21 mouse cellular contexts compared by ENCODE assay signal in the genomic region with DNA sequence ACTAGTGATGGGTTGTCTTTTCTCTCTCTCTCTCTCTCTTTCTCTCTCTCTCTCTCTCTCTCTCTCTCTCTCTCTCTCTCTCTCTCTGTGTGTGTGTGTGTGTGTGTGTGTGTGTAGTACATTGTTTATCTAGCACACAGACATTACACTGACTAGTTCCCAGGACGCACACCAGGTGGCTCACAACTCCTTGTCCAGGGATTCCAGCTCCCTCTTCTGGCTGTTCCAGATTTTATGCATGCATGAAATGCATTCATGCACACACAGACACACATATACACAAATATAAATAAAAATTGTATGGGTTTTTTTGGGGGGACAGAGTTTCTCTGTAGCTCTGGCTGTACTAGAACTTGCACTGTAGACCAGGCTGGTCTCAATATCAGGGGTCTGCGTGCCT. TPM values are rescaled to one million over a fixed set of nuclear protein-coding genes. Genes with fewer than 3 reads are reported as not detected.
DNase-seq lines count a peak whose midpoint lies in the region; ATAC-seq and TF ChIP-seq lines count a peak whose summit lies in the region.
"Had no signal": no experiment of that assay in that cellular context is flagged by ENCODE, and none has a peak within 500 bp of the region (broad histone marks: within the 10 kb centered on the region; RNA-seq: fewer than 3 reads in every experiment).

No protein-coding gene starts in this region.

- no peak overlapping the region for H3K9ac ChIP-seq in intestine, postnatal 0 days (ENCODE audit: low read depth, low read length)
- H3K9ac ChIP-seq in intestine, embryonic 15.5 days = no peak overlapping the region
- H3K9ac ChIP-seq in liver, postnatal 0 days (replicated peaks) = no peak overlapping the region
- H3K9ac ChIP-seq in stomach, postnatal 0 days (ENCODE audit: low read length) = no peak overlapping the region
- H3K9ac ChIP-seq: heart, embryonic 15.5 days; limb, embryonic 15.5 days; midbrain, embryonic 13.5 days; neural tube, embryonic 15.5 days had no signal

- DNase-seq in liver, postnatal 0 days = no peak
- DNase-seq in liver (no peak), ES-CJ7 (ENCODE audit: low read depth, low spot score) (peak; percentile 43)
- no peak for DNase-seq in stomach, postnatal 0 days (ENCODE audit: low spot score)
- no peak for DNase-seq in spleen, adult 12 weeks (ENCODE audit: low spot score)
- DNase-seq: cerebellum, adult 18-20 months; gastrocnemius, postnatal 14 days; heart, adult 18-20 months; heart, postnatal 4 days; kidney, adult 8-10 months; kidney, postnatal 36 days; spleen, adult 18-20 months; thymus, adult 18-20 months had no signal

- no peaks in the 10 kb centered on the region for H3K9me3 ChIP-seq in intestine, postnatal 0 days (ENCODE audit: control insufficient read depth)
- no peaks in the 10 kb centered on the region for H3K9me3 ChIP-seq in intestine, embryonic 15.5 days
- H3K9me3 ChIP-seq in liver, postnatal 0 days (ENCODE audit: low read length) = no peaks in the 10 kb centered on the region
- H3K9me3 ChIP-seq in stomach, postnatal 0 days (ENCODE audit: control insufficient read depth, low read length) = no peaks in the 10 kb centered on the region
- H3K9me3 ChIP-seq: heart, embryonic 15.5 days; limb, embryonic 15.5 days; midbrain, embryonic 13.5 days; neural tube, embryonic 15.5 days had no signal

- H3K27me3 ChIP-seq in intestine, postnatal 0 days (replicated peaks; ENCODE audit: control insufficient read depth, insufficient read depth, low read length) = no peaks in the 10 kb centered on the region
- no peaks in the 10 kb centered on the region for H3K27me3 ChIP-seq in intestine, embryonic 15.5 days (replicated peaks)
- H3K27me3 ChIP-seq in liver, postnatal 0 days (ENCODE audit: insufficient read depth, low read length) = no peaks in the 10 kb centered on the region
- H3K27me3 ChIP-seq in stomach, postnatal 0 days (ENCODE audit: control insufficient read depth, insufficient read depth, low read length) = no peaks in the 10 kb centered on the region
- H3K27me3 ChIP-seq: heart, embryonic 15.5 days; limb, embryonic 15.5 days; midbrain, embryonic 13.5 days; neural tube, embryonic 15.5 days had no signal

- peak; percentile 61 for TF ChIP-seq CTCF in intestine, postnatal 0 days (IDR thresholded peaks at IDR 0.05; ENCODE audit: low read depth)
- TF ChIP-seq CTCF in liver, postnatal 0 days (IDR thresholded peaks at IDR 0.05; ENCODE audit: low read depth) = peak; percentile 41
- TF ChIP-seq CTCF in stomach, postnatal 0 days (IDR thresholded peaks at IDR 0.05; ENCODE audit: low read depth) = peak; percentile 64

- no peak for ATAC-seq in intestine, postnatal 0 days
- ATAC-seq in intestine, embryonic 15.5 days = no peak
- no peak for ATAC-seq in liver, postnatal 0 days
- no peak for ATAC-seq in stomach, postnatal 0 days (ENCODE audit: low FRiP score, low TSS enrichment)
- ATAC-seq: hindbrain, embryonic 16.5 days; midbrain, embryonic 13.5 days had no signal

- H3K27ac ChIP-seq in intestine, postnatal 0 days (ENCODE audit: low read depth, low read length) = no peak overlapping the region
- no peak overlapping the region for H3K27ac ChIP-seq in intestine, embryonic 15.5 days
- H3K27ac ChIP-seq in liver, postnatal 0 days (ENCODE audit: low read depth) = no peak overlapping the region
- no peak overlapping the region for H3K27ac ChIP-seq in stomach, postnatal 0 days (replicated peaks)
- H3K27ac ChIP-seq: heart, embryonic 15.5 days; limb, embryonic 15.5 days; midbrain, embryonic 13.5 days; neural tube, embryonic 15.5 days had no signal

- no peak overlapping the region for H3K4me2 ChIP-seq in intestine, postnatal 0 days (replicated peaks; ENCODE audit: low read depth)
- H3K4me2 ChIP-seq in intestine, embryonic 15.5 days (replicated peaks) = no peak overlapping the region
- H3K4me2 ChIP-seq in liver, postnatal 0 days (ENCODE audit: low read depth, low read length) = no peak overlapping the region
- H3K4me2 ChIP-seq in stomach, postnatal 0 days (replicated peaks; ENCODE audit: low read depth) = no peak overlapping the region
- H3K4me2 ChIP-seq: heart, embryonic 15.5 days; limb, embryonic 15.5 days; midbrain, embryonic 13.5 days; neural tube, embryonic 15.5 days had no signal

- H3K4me1 ChIP-seq in intestine, postnatal 0 days (replicated peaks; ENCODE audit: control insufficient read depth, insufficient read depth, low read length) = no peaks in the 10 kb centered on the region
- H3K4me1 ChIP-seq in intestine, embryonic 15.5 days (replicated peaks) = peaks cover 10% of the 10 kb centered on the region
- peaks cover 7% of the 10 kb centered on the region for H3K4me1 ChIP-seq in liver, postnatal 0 days (ENCODE audit: insufficient read depth)
- peaks cover 3% of the 10 kb centered on the region; the same call in 1 of the 2 replicates for H3K4me1 ChIP-seq in stomach, postnatal 0 days (replicated peaks; ENCODE audit: control insufficient read depth, insufficient read depth)

- no peak overlapping the region for H3K4me3 ChIP-seq in intestine, postnatal 0 days (ENCODE audit: low read depth, low read length)
- no peak overlapping the region for H3K4me3 ChIP-seq in intestine, embryonic 15.5 days (replicated peaks)
- no peak overlapping the region for H3K4me3 ChIP-seq in liver, postnatal 0 days (ENCODE audit: low read depth, low read length)
- H3K4me3 ChIP-seq in stomach, postnatal 0 days (ENCODE audit: low read depth, low read length) = no peak overlapping the region
- H3K4me3 ChIP-seq: heart, embryonic 15.5 days; limb, embryonic 15.5 days; midbrain, embryonic 13.5 days; myocyte; neural tube, embryonic 15.5 days had no signal

- no peak for TF ChIP-seq EP300 in liver, postnatal 0 days (IDR thresholded peaks at IDR 0.05; ENCODE audit: low read depth)
- TF ChIP-seq EP300 in stomach, postnatal 0 days (optimal IDR thresholded peaks at IDR 0.05) = no peak

- peaks cover 35% of the 10 kb centered on the region for H3K36me3 ChIP-seq in intestine, postnatal 0 days (ENCODE audit: control insufficient read depth, insufficient read depth)
- H3K36me3 ChIP-seq in intestine, embryonic 15.5 days = 0 out of 2 replicates have a peak, but pooled peaks cover 2% of the 10 kb centered on the region
- H3K36me3 ChIP-seq in liver, postnatal 0 days (replicated peaks; ENCODE audit: insufficient read depth, low read length) = peaks cover 16% of the 10 kb centered on the region
- peaks cover 13% of the 10 kb centered on the region; the same call in 1 of the 2 replicates for H3K36me3 ChIP-seq in stomach, postnatal 0 days (ENCODE audit: control insufficient read depth, insufficient read depth, low read length)

- 83% methylated on average over 2 of the region's 2 CpGs for WGBS in intestine, postnatal 0 days
- 85% methylated on average over 2 of the region's 2 CpGs for WGBS in intestine, embryonic 15.5 days
- 85% methylated on average over 2 of the region's 2 CpGs for WGBS in liver, postnatal 0 days (ENCODE audit: insufficient replicate concordance)
- 81% methylated on average over 2 of the region's 2 CpGs for WGBS in stomach, postnatal 0 days

RNA-seq across cellular contexts. Expression of a gene that starts 4.7 kb away (rescaled TPM):
- polyA plus RNA-seq in intestine, postnatal 0 days (2015; fragmentation: Nextera tagmentation; extraction: Ambion mirVana) = 16.8 and 18.7 TPM in 2 replicates
- polyA plus RNA-seq in intestine, embryonic 15.5 days (2015; fragmentation: Nextera tagmentation; extraction: Ambion mirVana) = 21.3 and 21.4 TPM in 2 replicates
- 20.1 and 23.5 TPM in 2 replicates for polyA plus RNA-seq in liver, postnatal 0 days (2015; fragmentation: Nextera tagmentation; extraction: Ambion mirVana)
- polyA plus RNA-seq in stomach, postnatal 0 days (2015; fragmentation: Nextera tagmentation; extraction: Ambion mirVana) = 25.0 and 26.6 TPM in 2 replicates

RNA-seq across cellular contexts. Expression of a gene that starts 9.1 kb away (rescaled TPM):
- polyA plus RNA-seq in intestine, postnatal 0 days (2015; fragmentation: Nextera tagmentation; extraction: Ambion mirVana) = 8.6 and 9.0 TPM in 2 replicates
- 8.8 and 9.4 TPM in 2 replicates for polyA plus RNA-seq in intestine, embryonic 15.5 days (2015; fragmentation: Nextera tagmentation; extraction: Ambion mirVana)
- polyA plus RNA-seq in liver, postnatal 0 days (2015; fragmentation: Nextera tagmentation; extraction: Ambion mirVana) = 1.2 and 1.5 TPM in 2 replicates
- 11.6 and 12.2 TPM in 2 replicates for polyA plus RNA-seq in stomach, postnatal 0 days (2015; fragmentation: Nextera tagmentation; extraction: Ambion mirVana)

RNA-seq across cellular contexts. Expression of a gene that starts 20.7 kb away (rescaled TPM):
- 6.6 and 7.5 TPM in 2 replicates for polyA plus RNA-seq in intestine, postnatal 0 days (2015; fragmentation: Nextera tagmentation; extraction: Ambion mirVana)
- 16.2 and 16.5 TPM in 2 replicates for polyA plus RNA-seq in intestine, embryonic 15.5 days (2015; fragmentation: Nextera tagmentation; extraction: Ambion mirVana)
- polyA plus RNA-seq in liver, postnatal 0 days (2015; fragmentation: Nextera tagmentation; extraction: Ambion mirVana) = 1.1 and 1.2 TPM in 2 replicates
- polyA plus RNA-seq in stomach, postnatal 0 days (2015; fragmentation: Nextera tagmentation; extraction: Ambion mirVana) = 12.8 and 14.6 TPM in 2 replicates

RNA-seq across cellular contexts. Expression of a gene that starts 41.5 kb away (rescaled TPM):
- polyA plus RNA-seq in intestine, postnatal 0 days (2015; fragmentation: Nextera tagmentation; extraction: Ambion mirVana) = 75.4 and 76.4 TPM in 2 replicates
- polyA plus RNA-seq in intestine, embryonic 15.5 days (2015; fragmentation: Nextera tagmentation; extraction: Ambion mirVana) = 223 and 249 TPM in 2 replicates
- polyA plus RNA-seq in liver, postnatal 0 days (2015; fragmentation: Nextera tagmentation; extraction: Ambion mirVana) = 39.3 and 44.9 TPM in 2 replicates
- 82.2 and 82.7 TPM in 2 replicates for polyA plus RNA-seq in stomach, postnatal 0 days (2015; fragmentation: Nextera tagmentation; extraction: Ambion mirVana)

RNA-seq across cellular contexts. Expression of a gene that starts 41.9 kb away (rescaled TPM):
- polyA plus RNA-seq in intestine, postnatal 0 days (2015; fragmentation: Nextera tagmentation; extraction: Ambion mirVana) = 1.9 and 2.4 TPM in 2 replicates
- 3.0 and 3.2 TPM in 2 replicates for polyA plus RNA-seq in intestine, embryonic 15.5 days (2015; fragmentation: Nextera tagmentation; extraction: Ambion mirVana)
- polyA plus RNA-seq in liver, postnatal 0 days (2015; fragmentation: Nextera tagmentation; extraction: Ambion mirVana) = 1.00 and 1.1 TPM in 2 replicates
- 1.7 and 1.8 TPM in 2 replicates for polyA plus RNA-seq in stomach, postnatal 0 days (2015; fragmentation: Nextera tagmentation; extraction: Ambion mirVana)
